Mouse (Mus musculus): ENCODE data around the gene Abhd10.

The Abhd10 gene

DNA sequence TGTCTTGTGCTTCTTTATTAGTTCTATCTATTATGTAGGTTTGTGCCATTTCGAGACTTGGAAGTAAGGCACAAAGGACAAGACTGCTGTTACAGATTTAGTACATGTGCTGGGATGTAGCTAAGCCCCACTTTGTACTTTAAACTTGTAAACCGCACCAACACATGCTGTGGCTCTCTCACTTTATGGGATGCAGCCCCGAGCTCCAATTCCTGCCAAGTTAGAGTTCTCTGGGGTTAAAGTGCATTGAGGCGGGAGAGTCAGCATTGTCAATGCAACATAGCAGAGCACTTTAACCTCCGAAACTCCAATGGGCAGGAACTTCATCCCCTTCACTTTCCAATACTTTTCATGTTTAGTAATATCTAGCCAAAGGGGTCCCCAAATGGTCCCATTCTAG, 13.6 kb downstream of the Abhd10 start:
- DNase-seq (ENCODE audit: low spot score in 2 of 2): no peak

DNA sequence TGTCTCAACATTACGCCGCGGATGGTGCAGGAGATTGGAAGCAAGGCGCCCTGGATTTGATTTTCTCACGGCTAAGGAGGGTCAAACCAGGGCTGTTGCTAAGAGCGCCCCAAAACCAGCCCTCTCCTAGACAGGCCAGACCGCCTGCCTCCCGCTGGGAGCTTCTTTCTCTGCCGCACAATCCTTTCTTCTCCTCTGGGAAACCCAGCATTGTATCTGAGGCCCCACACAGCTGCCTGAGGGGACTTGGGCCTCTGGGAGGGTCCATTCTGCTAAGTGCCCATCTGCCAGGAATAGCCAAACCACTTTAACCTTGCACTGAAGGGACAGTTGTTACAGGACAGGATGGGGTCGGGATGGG, 18.0 kb downstream of the Abhd10 start:
- DNase-seq (ENCODE audit: low spot score in 2 of 2): peak in 1 of 2 experiments; percentile 60

DNA sequence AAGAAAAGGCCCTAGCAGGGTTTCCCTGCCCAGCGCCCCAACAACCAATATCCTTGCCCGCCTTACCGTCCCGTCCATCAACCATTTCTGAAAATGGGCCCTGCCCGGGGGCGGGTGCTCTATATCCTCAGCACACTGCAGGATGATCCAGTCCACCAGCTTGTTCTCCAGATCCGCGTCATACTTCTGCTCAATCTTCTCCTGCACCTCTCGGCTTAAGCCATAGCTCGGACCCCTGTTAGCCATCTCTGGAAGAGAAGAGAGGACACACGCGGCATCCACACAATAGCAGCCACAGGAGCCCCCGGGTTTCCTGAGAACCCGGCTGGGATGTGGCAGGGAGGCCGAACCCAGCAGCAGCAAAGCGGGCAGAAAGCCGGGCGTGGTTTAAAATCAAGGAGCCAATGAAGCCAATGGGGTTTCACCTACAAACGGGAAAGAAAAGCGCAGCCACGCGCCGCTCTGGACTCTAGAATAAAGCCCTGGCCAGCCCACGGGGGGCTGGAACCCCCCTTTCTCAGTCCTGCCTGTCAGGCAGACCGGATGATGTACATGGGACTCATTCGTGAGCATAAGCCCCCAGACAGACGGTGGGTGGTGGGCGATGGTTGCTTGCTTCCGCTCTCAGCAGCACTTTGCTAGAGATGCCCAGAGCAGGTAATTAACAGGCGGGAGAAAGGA, 18.6 kb downstream of the Abhd10 start, which contains the start of gene Tagln3:
Gene Tagln3, minus strand, starts transcription at position 548 of the 681 bp plus-strand sequence.
- peak in 1 of 2 experiments; percentile 79 for DNase-seq (ENCODE audit: low spot score in 2 of 2)

DNA sequence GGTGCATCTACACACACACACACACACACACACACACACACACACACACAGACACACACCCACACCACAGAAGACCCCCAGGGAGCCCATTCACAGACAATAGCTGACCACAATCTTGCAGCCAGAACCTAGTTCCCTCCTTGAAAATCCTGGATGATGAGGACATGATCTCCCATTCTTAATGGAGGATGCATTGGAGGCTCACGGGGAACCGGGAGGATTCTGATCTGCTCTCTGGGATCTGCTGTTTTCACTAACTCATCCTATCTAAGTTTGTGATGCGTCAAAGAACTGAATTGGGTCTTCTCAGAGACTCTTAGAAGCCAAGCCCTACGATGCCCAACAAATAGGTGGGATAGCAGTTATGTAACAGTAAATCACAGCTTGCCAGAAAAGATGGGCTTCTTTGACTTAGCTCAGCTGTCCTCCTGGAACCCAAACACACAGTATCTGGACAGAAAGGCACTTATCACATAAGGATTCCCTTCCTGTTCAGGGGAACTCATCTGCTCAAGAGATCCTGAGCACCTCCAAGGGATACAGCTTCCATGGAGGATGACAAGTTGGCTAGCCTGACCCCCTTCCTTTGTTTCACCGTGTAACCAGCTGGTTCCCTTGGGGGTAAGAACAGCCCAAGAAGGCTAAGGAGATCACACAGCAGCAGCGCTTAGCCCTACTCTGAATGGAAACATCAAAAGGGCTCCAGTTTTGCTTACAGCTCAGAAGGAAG, 19.4 kb downstream of the Abhd10 start:
- peak in 1 of 2 experiments; percentile 47 for DNase-seq (ENCODE audit: low spot score in 2 of 2)

DNA sequence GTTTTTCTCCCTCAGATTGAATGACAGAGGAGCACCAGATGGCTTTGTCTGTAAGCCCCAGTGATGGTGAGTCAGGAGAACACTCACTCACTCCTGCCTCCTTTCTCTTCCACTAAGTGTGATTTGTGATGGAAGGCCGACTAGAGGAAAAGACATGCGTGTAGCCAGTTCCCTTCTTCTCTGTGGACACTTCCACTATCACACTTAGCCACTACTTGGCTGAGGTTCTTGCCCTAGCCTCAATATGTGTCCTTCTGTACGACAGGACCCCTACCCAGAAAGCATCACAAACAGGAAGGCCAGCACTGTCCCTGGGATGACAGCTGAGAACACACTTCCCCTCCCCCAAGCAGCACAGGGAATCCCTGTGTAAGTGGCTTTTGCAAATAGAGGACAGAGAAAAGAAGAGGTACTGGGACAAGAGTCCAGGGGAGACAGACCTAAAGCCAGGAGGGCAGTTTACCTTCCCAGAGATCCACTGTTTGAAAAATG, 20.2 kb downstream of the Abhd10 start:
- DNase-seq (ENCODE audit: low spot score in 2 of 2): peak in 1 of 2 experiments; percentile 49

DNA sequence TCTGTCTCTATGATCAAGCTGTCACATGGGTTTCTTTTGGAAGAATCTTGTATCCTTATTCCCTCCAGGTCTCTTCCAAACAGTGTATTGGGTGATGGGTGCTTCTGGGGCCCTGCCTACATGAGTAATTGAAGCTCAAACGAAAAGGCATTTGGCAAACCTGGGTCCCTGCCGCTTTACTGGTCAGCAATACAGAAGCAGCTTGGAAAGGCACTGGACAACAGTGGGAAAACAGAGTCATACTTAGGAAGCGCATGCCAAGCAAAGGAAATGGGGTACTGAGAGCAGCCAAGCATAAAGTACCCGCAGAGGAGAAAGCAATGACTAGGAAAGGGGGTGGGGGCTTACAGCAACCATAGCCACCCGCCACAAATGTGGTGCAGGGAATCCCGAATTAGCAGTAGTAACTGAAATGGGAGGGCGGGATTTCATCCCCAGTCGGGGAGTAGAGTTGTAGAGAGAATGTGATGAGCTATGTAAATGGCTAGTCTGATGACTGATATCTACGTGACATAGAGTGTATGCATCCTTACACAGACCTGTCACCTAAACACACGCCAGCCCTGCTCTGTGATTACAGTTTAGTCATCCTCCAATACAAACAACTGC, 22.6 kb downstream of the Abhd10 start:
- DNase-seq (ENCODE audit: low spot score in 2 of 2): no peak

DNA sequence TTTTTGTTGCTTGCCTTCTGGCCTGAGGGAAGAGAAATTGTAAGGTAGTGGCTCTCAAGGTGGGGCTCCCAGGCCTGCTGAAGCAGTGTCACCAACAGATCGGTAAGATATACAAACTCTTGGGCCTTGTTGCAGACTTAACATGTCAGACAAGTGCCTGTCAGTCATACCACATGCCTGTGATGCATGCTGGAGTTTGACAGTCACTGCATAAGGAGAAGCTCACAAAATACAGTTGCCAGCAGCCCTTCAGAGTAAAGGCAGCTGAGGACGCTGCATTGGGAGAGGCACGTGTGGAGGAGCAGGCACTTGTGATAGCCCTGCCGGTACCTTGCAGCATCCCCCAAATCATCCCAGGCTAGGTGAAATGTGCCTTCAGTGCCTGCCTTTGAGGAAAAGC, 24.5 kb downstream of the Abhd10 start:
- no peak for DNase-seq (ENCODE audit: low spot score in 2 of 2)

DNA sequence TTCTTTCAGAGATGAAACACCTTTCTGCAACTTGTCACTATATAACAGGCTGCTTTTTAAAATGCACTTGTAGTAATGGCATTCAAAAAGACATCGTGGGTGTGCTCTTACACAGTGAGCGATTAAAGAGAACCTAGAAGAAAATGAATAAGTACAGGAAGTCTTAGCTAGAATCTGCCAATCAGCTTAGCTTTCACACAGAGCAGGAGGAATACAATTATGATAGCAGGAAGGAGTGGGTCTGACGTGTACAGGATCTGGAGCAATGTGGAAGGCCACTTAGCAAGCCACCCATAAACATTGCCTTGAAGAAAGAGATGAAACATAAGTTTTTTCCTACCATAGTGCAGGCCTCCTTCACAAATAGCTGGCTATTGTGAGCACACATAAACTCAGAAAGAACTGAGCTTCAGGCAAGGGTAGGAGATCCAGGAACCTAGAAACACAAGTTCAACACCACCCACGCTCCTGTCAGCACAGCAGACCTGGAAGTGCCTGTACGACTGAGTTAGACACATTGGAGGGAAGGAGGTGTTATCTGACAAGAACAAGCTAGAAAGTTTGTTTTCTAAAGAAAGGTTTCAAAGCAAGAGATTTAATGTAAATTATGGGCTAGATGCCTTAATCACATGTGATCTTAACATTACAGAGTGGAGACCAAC, 28.1 kb downstream of the Abhd10 start:
- no peak for DNase-seq (ENCODE audit: low spot score in 2 of 2)

DNA sequence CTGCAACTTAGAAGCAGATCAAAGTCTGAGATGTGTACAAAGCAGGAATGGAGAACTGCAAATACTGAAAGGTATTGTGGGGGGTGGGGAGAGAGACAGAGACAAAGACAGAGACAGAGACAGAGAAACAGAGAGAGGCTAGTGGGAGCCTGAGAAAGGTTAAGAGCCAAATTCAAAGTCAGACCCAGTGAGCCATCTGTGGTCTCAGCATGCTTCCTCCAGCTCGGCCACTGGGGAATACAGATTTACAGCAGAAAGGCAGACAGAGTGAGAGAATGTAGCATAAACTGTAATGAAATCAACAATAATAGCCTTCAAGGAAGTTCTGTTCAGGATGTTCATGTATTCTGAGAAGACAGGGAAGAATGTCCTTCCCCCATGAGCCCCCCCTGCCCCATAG, 28.9 kb downstream of the Abhd10 start:
- no peak for DNase-seq (ENCODE audit: low spot score in 2 of 2)

DNA sequence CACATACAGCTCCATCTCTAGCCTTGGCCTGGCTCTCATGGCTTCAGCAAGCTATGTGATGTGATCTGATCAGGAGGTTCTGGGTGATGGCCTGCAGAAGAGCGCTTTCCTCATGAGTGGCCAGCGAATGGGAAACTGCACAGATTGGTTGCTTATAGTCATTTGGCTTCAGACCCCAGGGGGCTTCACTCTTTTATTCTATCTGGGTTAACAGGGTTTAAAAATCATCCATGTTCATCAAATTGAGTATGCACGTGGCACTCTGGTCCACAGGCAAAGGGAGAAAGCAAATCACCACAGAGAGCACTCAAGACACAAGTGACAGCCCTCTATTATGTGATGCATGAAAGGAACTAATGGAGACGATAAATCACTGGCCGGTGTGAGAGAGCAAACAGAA, 29.5 kb downstream of the Abhd10 start:
- DNase-seq (ENCODE audit: low spot score in 2 of 2): no peak

DNA sequence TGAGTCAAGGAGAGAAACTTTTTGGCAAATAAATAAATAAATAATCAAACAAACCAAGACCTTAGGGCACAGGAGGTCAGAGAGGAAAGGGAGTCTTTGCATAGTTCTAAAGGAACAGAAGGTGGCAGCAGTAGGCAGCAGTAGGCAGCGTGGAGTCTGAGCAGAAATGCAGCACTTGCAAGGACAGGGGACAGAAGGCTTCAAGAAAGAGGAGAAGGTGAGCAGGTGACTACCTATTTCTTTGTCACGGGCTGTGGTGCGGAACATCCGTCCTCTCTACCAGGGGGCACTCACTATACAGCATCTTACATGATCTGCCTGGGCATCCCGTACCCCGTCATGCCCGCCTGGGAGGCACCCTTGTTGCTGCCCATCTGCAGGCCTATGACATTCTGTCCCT, 31.5 kb downstream of the Abhd10 start:
- no peak for DNase-seq (ENCODE audit: low spot score in 2 of 2)

DNA sequence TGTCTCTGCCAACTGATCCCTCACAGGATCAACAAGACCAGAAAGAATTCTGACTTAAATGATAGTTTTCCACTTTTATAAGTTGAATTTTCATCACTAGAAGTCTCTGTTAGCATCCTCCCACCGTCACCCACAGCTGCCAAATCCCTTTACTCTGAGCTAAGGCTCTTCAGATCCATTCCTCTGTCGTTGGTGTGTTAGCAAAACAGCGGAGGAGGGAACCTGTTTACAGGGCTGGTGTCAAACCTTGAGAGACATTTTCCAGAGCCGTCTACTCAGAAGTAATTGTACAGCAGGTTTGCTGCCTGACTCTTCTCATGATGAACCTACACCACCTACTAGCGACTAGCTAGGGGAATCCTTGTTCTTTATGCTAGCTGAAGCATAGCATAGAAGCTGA, 43.5 kb downstream of the Abhd10 start:
- no peak for DNase-seq (ENCODE audit: low spot score in 2 of 2)

DNA sequence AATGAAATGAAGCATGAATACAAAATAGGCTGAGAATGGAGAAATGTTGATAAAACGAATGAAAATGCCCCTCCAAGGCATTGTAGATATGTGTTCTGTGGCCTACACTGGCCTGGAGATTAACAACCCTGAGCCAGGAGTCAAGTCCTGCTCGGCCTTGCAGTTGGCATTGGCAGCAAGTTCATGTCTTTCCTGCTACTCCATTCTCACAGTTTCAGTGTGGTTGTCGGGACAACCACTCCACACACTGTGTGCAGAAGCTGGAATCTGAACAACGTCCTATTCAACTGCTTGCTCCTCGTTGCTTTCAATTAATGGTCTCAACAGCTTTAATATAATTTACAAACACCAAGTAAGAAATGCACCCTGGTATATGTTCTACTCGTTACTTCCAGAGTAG, 44.8 kb downstream of the Abhd10 start:
- DNase-seq (ENCODE audit: low spot score in 2 of 2): no peak

DNA sequence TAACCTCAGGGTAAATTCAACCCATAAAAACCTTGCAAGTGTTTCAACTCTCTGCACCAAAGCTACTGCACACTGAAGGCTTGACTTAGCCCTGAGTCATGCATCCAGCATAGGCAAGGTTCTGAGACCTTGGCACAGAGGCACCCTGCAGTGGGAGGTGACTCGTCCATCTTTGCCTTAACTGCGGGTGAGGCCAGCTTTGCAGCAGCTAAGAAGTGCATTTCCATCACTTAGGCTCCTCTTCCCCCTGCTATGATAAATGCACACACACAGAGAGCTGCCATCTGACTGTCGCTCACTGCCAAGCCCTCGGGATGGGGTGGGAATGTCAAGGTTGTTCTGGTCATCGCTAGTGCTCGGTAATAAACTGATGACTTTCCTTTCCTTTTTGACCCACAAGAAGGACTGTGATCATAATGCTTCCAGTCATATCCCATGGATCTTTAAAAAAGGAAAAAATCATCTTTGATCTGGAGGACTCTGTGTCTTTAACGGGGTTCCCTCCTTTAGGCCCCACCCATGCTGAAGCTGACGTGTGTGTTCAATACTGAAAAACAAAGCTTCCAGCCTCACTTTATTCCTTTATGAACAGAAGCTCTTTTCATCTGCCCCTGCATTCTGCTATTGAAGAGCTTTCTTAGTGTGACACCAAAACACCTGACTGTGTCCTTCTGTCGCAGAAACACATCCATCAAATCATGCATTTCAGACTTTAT, 47.2 kb downstream of the Abhd10 start:
- DNase-seq (ENCODE audit: low spot score in 2 of 2): no peak

DNA sequence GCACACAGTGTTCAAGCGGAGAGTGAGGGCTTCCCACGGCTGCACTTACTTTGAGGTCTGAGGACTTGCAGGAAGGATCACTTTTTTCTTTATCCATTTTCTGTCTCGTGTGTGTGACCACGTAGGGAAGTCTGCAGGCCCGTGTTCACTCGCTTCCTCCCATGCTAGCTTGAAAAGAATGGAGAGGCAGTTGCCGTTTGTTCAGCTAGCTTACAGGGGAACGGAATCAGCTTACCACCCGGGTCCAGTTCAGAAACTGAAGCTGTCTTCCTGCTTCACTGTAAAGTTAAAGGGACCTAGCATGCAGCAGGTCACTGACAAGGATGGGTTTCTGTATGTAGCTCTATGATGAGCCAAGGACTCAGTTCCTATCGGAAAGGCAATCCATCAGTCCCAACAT, 49.2 kb downstream of the Abhd10 start, which contains the start of gene Tmprss7:
Gene Tmprss7, minus strand, starts transcription at position 101 of the 400 bp plus-strand sequence.
- no peak for DNase-seq (ENCODE audit: low spot score in 2 of 2)

DNA sequence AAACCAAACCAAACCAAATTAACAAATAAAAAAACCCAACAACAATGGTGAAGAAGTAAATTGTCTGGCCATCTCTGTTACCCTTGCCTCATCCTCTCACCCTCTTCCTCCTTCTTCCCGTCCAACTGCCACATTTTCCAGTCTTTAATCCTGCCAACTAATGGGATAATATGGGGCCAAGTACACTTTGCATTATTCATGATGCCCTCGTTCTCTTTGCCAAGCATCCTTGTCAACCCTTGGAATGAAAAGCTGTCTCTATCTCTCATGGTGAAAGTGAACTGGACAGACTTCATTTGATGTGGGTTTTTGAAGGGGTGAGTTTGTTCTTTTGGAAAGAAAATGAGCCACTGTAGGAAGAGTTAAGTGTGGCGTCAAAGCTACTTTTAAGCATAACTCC, 49.9 kb downstream of the Abhd10 start:
- no peak for DNase-seq (ENCODE audit: low spot score in 2 of 2)

DNA sequence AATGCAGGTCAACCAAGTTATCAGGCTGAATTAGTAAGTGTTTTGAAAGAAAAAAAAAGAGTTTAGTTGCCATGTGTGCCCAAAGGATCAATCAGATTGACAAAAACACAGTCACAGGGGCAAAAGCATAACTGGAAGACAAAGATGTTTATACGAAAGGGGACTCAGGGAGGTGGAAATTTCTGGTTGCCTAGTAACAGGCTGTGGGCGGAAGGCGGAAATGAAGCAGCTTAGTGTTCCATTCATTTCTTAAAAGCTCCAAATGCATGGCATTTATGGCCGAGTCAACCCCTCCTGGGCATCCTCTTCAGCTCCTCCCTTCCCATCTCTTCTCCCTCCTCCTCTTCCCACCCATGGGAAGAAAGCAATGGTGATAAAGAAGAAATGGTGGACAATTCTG, 52.6 kb downstream of the Abhd10 start:
- DNase-seq (ENCODE audit: low spot score in 2 of 2): peak; percentile 28 to 60

DNA sequence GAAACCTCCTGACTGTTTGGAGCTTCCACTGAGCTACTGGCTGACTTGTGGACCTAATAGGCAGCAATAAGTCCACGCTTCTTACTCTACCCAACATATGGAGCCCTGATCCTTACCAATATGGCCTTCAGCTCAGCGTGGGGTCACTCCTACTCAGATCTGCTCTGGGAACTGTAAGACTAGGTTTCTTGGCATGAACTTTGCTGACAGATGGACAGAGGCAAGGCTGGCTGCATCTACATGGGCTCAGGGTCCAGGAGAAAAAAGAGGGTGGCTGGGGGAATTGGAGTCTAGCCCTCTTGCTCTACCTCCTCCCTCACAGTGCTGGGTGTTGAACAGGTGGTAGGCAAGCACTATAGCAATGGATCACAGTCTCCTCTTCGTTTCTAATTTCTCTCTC, 55.9 kb downstream of the Abhd10 start:
- no peak for DNase-seq (ENCODE audit: low spot score in 2 of 2)

DNA sequence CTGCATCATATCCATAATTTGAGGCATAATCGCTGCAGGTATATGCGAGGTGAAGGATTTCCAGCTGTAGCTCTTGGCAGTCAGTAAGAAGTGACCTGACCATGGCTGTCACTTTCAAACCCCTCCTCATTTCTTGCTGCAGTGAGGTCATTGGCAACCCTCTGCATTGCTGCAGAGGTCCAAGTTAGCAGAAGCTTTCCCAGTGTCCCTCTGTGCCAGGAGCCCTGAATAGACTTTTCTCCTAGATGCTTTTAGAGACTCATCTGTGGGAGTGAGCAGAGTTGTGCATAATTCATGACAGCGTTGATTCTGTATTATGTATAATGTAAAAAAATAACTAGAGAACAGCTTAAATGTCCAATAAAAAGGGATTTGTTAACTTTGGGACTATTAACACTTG, 57.5 kb downstream of the Abhd10 start:
- peak in 1 of 2 experiments; percentile 39 for DNase-seq (ENCODE audit: low spot score in 2 of 2)

DNA sequence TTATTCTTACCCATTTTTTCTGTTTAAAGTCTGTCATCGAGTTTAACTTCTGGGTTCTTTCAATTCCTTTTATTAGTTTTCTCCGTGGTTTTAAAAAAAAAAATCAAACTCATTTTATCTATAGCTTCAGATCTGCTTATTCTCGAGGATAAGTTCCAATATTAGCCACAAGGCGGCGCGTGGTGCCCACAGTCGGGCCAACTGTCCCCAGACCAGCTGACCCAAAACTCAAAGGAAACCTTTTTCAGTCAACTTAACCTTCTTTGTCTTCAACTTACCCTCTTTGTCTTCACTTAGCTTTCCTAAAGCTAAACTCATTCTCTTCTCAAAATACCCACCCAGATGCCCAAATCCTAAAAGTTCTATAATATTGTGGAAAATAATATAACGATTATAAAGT, 57.9 kb downstream of the Abhd10 start:
- peak in 1 of 2 experiments; percentile 71 for DNase-seq (ENCODE audit: low spot score in 2 of 2)
